Mouse (Mus musculus): ENCODE results near the gene Gm10912.

GRCm38 (mm10) chr2:104032056-104032455, 33.6 kb upstream of the Gm10912 start:
- no peak for TF ChIP-seq CTCF (conservative IDR thresholded peaks at IDR 0.05; ENCODE audit: low read length)
- TF ChIP-seq POU5F1 (IDR thresholded peaks at IDR 0.05; ENCODE audit: borderline replicate concordance, low read length) = no peak
- TF ChIP-seq NANOG (IDR thresholded peaks at IDR 0.05; ENCODE audit: borderline replicate concordance, low read length) = no peak

Data from E14TG2a.4 (cell line).